Mouse (Mus musculus) R1 (cell line): ENCODE results near the gene Hamp.
"Not testable (repeated sequence)": the region's sequence is repeated elsewhere in the genome, so short reads cannot be mapped to it uniquely, and the experiment has no call there.

ENCODE experiments used
- DNase-seq: peaks from one replicate; pipeline ENCODE4 v3.0.0-alpha.2; 2018; ENCODE audit warnings: low read depth, low spot score

Hamp gene

GRCm38 (mm10) chr7:30956357-30956751 is 12.5 kb upstream of the Hamp start:
- DNase-seq: no peak

GRCm38 (mm10) chr7:30955584-30956356 is 11.9 kb upstream of the Hamp start:
- DNase-seq: peak; percentile 74

GRCm38 (mm10) chr7:30954971-30955520 is 11.2 kb upstream of the Hamp start:
- DNase-seq: no peak

GRCm38 (mm10) chr7:30954036-30954435 is 10.2 kb upstream of the Hamp start:
- DNase-seq: no peak

GRCm38 (mm10) chr7:30953459-30953858 is 9.6 kb upstream of the Hamp start:
- no peak for DNase-seq

GRCm38 (mm10) chr7:30952441-30953265 is 8.8 kb upstream of the Hamp start:
- no peak for DNase-seq

- not testable (repeated sequence) for DNase-seq
These were observed 6.1 kb upstream of the Hamp start for GRCm38 (mm10) chr7:30949902-30950301.

GRCm38 (mm10) chr7:30945876-30946275 is 2.0 kb upstream of the Hamp start:
- no peak for DNase-seq

GRCm38 (mm10) chr7:30945466-30945865 is 1.6 kb upstream of the Hamp start:
- not testable (repeated sequence) for DNase-seq

GRCm38 (mm10) chr7:30944706-30945105 is 874 bp upstream of the Hamp start:
- not testable (repeated sequence) for DNase-seq

GRCm38 (mm10) chr7:30942365-30942764 is 1.5 kb downstream of the Hamp start:
- DNase-seq: not testable (repeated sequence)

GRCm38 (mm10) chr7:30940070-30940469 is 3.8 kb downstream of the Hamp start:
- not testable (repeated sequence) for DNase-seq

- DNase-seq: not testable (repeated sequence)
These were observed 8.3 kb downstream of the Hamp start for GRCm38 (mm10) chr7:30935422-30936099.

GRCm38 (mm10) chr7:30924581-30924980 is 19.3 kb downstream of the Hamp start, which contains the start of gene Hamp2:
Gene Hamp2, minus strand, starts transcription at chr7:30924681.
- DNase-seq: not testable (repeated sequence)

GRCm38 (mm10) chr7:30924071-30924470 is 19.8 kb downstream of the Hamp start:
- no peak for DNase-seq

GRCm38 (mm10) chr7:30922490-30922889 is 21.3 kb downstream of the Hamp start:
- DNase-seq: not testable (repeated sequence)

- DNase-seq: peak; percentile 45
These were observed 23.6 kb downstream of the Hamp start for GRCm38 (mm10) chr7:30920217-30920616.

- peak; percentile 59 for DNase-seq
These were observed 26.6 kb downstream of the Hamp start for GRCm38 (mm10) chr7:30917219-30917618.

- DNase-seq: peak; percentile 28
These were observed 27.1 kb downstream of the Hamp start for GRCm38 (mm10) chr7:30916713-30917112.

GRCm38 (mm10) chr7:30914732-30915131 is 29.1 kb downstream of the Hamp start, which contains the start of gene Mag:
Gene Mag, minus strand, starts transcription at chr7:30914873.
- DNase-seq: no peak

GRCm38 (mm10) chr7:30909773-30910172 is 34.1 kb downstream of the Hamp start:
- DNase-seq: no peak
